Mouse (Mus musculus) MEL (cell line): ENCODE data around the gene Pla2r1. TPM values are rescaled to one million over a fixed set of nuclear protein-coding genes. Genes with fewer than 3 reads are reported as not detected.

ENCODE experiments used
- DNase-seq: peaks from one replicate; pipeline ENCODE4 v3.0.0; 2011; ENCODE audit warnings: low read depth, low spot score
- H3K27ac ChIP-seq: 2 replicates; pipeline ENCODE4 v1.5.1; 2012; ENCODE audit warnings: low read depth, mild to moderate bottlenecking, control low read depth, low read length, moderate library complexity; ENCODE audit not compliant: control insufficient read depth
- H3K27me3 ChIP-seq, 2 experiments: fragments of 150-350 bp in 1 of 2; sonication (generic) in 1 of 2; 2 replicates each; pipeline ENCODE4 v1.6.1; 2012; ENCODE audit warnings: low read length in 2 of 2, mild to moderate bottlenecking in 2 of 2, improper control_type of control experiment in 1 of 2, moderate library complexity in 1 of 2; ENCODE audit not compliant: insufficient read depth in 2 of 2, control insufficient read depth in 1 of 2
- H3K36me3 ChIP-seq, 2 experiments: 2 replicates each; pipeline ENCODE4 v1.6.1; 2012 to 2014; ENCODE audit warnings: low read length in 2 of 2, improper control_type of control experiment in 1 of 2, inconsistent platforms in 1 of 2, mild to moderate bottlenecking in 1 of 2; ENCODE audit not compliant: insufficient read depth in 2 of 2, control insufficient read depth in 1 of 2
- H3K4me1 ChIP-seq, 2 experiments: fragments of 150-350 bp in 1 of 2; sonication (generic) in 1 of 2; 2 replicates each; pipeline ENCODE4 v1.6.1; 2012; ENCODE audit warnings: low read length in 2 of 2, improper control_type of control experiment in 1 of 2, mild to moderate bottlenecking in 1 of 2; ENCODE audit not compliant: insufficient read depth in 2 of 2, control insufficient read depth in 1 of 2
- H3K4me3 ChIP-seq, 2 experiments: fragments of 150-350 bp in 1 of 2; sonication (generic) in 1 of 2; 2 replicates each; pipeline ENCODE4 v1.5.1; 2012; ENCODE audit warnings: low read depth in 2 of 2, low read length in 2 of 2, mild to moderate bottlenecking in 2 of 2, moderate library complexity in 2 of 2, control low read depth in 1 of 2, improper control_type of control experiment in 1 of 2; ENCODE audit not compliant: control insufficient read depth in 1 of 2, insufficient read depth in 1 of 2
- H3K79me2 ChIP-seq: 2 replicates; pipeline ENCODE4 v1.6.1; 2012; ENCODE audit warnings: mild to moderate bottlenecking, low read length, moderate library complexity; ENCODE audit not compliant: control insufficient read depth, poor library complexity, insufficient read depth
- H3K9ac ChIP-seq: 2 replicates; pipeline ENCODE4 v1.6.1; 2012; ENCODE audit warnings: low read depth, mild to moderate bottlenecking, control low read depth, low read length, moderate library complexity; ENCODE audit not compliant: control insufficient read depth, poor library complexity, severe bottlenecking
- H3K9me3 ChIP-seq: fragments of 150-350 bp; sonication (generic); replicated peaks from 2 replicates; pipeline ENCODE4 v1.6.1; 2012; ENCODE audit warnings: mild to moderate bottlenecking, low read length, improper control_type of control experiment, moderate library complexity; ENCODE audit not compliant: insufficient read depth
- CHD1 ChIP-seq: IDR thresholded peaks from 2 replicates; pipeline ENCODE4 v1.6.1; 2012; ENCODE audit warnings: low read depth, mild to moderate bottlenecking, inconsistent platforms, low read length, improper control_type of control experiment
- CHD2 ChIP-seq: IDR thresholded peaks from 2 replicates; pipeline ENCODE4 v1.6.1; 2011; ENCODE audit warnings: low read length, improper control_type of control experiment
- CTCF ChIP-seq, 3 experiments: IDR thresholded peaks in 2 of 3; conservative IDR thresholded peaks in 1 of 3; 2 replicates each; pipeline ENCODE4 v1.5.1; 2011 to 2012; ENCODE audit warnings: low read length in 3 of 3, low read depth in 2 of 3, mild to moderate bottlenecking in 2 of 3, improper control_type of control experiment in 1 of 3, inconsistent platforms in 1 of 3, mixed read lengths in 1 of 3, moderate library complexity in 1 of 3; ENCODE audit not compliant: control insufficient read depth in 1 of 3, insufficient read depth in 1 of 3, poor library complexity in 1 of 3, severe bottlenecking in 1 of 3
- ELF1 ChIP-seq: IDR thresholded peaks from 2 replicates; pipeline ENCODE4 v1.6.1; 2014; ENCODE audit warnings: low read depth, mild to moderate bottlenecking, inconsistent platforms, low read length, improper control_type of control experiment, moderate library complexity
- GABPA ChIP-seq: IDR thresholded peaks from 2 replicates; pipeline ENCODE4 v1.6.1; 2012; ENCODE audit warnings: low read depth, mild to moderate bottlenecking, inconsistent platforms, low read length, improper control_type of control experiment, moderate library complexity
- GATA1 ChIP-seq: IDR thresholded peaks from 2 replicates; pipeline ENCODE4 v1.6.1; 2011; ENCODE audit warnings: low read depth, low read length, improper control_type of control experiment
- MAX ChIP-seq: IDR thresholded peaks from 2 replicates; pipeline ENCODE4 v1.6.1; 2011; ENCODE audit warnings: low read length, improper control_type of control experiment
- MAZ ChIP-seq: IDR thresholded peaks from 2 replicates; pipeline ENCODE4 v1.6.1; 2012; ENCODE audit warnings: low read depth, mild to moderate bottlenecking, inconsistent platforms, low read length, improper control_type of control experiment
- MEF2A ChIP-seq: IDR thresholded peaks from 2 replicates; pipeline ENCODE4 v1.6.1; 2014; ENCODE audit warnings: low read depth, mild to moderate bottlenecking, inconsistent platforms, low read length, improper control_type of control experiment; ENCODE audit not compliant: poor library complexity, insufficient replicate concordance, severe bottlenecking; ENCODE audit errors: extremely low read depth
- MYB ChIP-seq: IDR thresholded peaks from 2 replicates; pipeline ENCODE4 v1.6.1; 2011; ENCODE audit warnings: mild to moderate bottlenecking, low read depth, low read length, improper control_type of control experiment
- MYC ChIP-seq: IDR thresholded peaks from 2 replicates; pipeline ENCODE4 v1.6.1; 2011; ENCODE audit warnings: low read depth, mild to moderate bottlenecking, low read length, improper control_type of control experiment, moderate library complexity
- NRF1 ChIP-seq: IDR thresholded peaks from 2 replicates; pipeline ENCODE4 v1.6.1; 2014; ENCODE audit warnings: low read depth, mild to moderate bottlenecking, inconsistent platforms, low read length, improper control_type of control experiment, moderate library complexity; ENCODE audit not compliant: poor library complexity, insufficient read depth, severe bottlenecking
- POLR2A ChIP-seq, 2 experiments: IDR thresholded peaks; 2 replicates each; pipeline ENCODE4 v1.6.1; 2011 to 2012; ENCODE audit warnings: low read length in 2 of 2, mild to moderate bottlenecking in 2 of 2, control low read depth in 1 of 2, improper control_type of control experiment in 1 of 2, low read depth in 1 of 2, moderate library complexity in 1 of 2; ENCODE audit not compliant: control insufficient read depth in 1 of 2, insufficient read depth in 1 of 2, poor library complexity in 1 of 2
- POLR2AphosphoS5 ChIP-seq: IDR thresholded peaks from 2 replicates; pipeline ENCODE4 v1.6.1; 2012; ENCODE audit warnings: low read depth, borderline replicate concordance, mild to moderate bottlenecking, inconsistent platforms, low read length, moderate library complexity, mixed read lengths
- RAD21 ChIP-seq: IDR thresholded peaks from 2 replicates; pipeline ENCODE4 v1.6.1; 2011; ENCODE audit warnings: mild to moderate bottlenecking, low read depth, low read length, improper control_type of control experiment
- RCOR1 ChIP-seq: IDR thresholded peaks from 2 replicates; pipeline ENCODE4 v1.6.1; 2012; ENCODE audit warnings: low read depth, mild to moderate bottlenecking, inconsistent platforms, low read length, improper control_type of control experiment
- SIN3A ChIP-seq: IDR thresholded peaks from 2 replicates; pipeline ENCODE4 v1.6.1; 2012; ENCODE audit warnings: low read length, improper control_type of control experiment, inconsistent platforms
- TAL1 ChIP-seq: IDR thresholded peaks from 2 replicates; pipeline ENCODE4 v1.6.1; 2012; ENCODE audit warnings: mild to moderate bottlenecking, inconsistent platforms, low read length, moderate library complexity, mixed read lengths
- TBP ChIP-seq: IDR thresholded peaks from 2 replicates; pipeline ENCODE4 v1.8.0; 2011; ENCODE audit warnings: low read depth, low read length, improper control_type of control experiment
- TCF12 ChIP-seq: IDR thresholded peaks from 2 replicates; pipeline ENCODE4 v1.6.1; 2014; ENCODE audit warnings: low read depth, mild to moderate bottlenecking, inconsistent platforms, low read length, improper control_type of control experiment, moderate library complexity
- USF1 ChIP-seq: IDR thresholded peaks from 2 replicates; pipeline ENCODE4 v1.6.1; 2014; ENCODE audit warnings: low read depth, mild to moderate bottlenecking, inconsistent platforms, low read length, improper control_type of control experiment, moderate library complexity
- USF2 ChIP-seq, 2 experiments: IDR thresholded peaks; 2 replicates each; pipeline ENCODE4 v1.6.1; 2011 to 2012; ENCODE audit warnings: improper control_type of control experiment in 2 of 2, low read length in 2 of 2, borderline replicate concordance in 1 of 2, inconsistent platforms in 1 of 2, low read depth in 1 of 2, mild to moderate bottlenecking in 1 of 2; ENCODE audit not compliant: insufficient read depth in 1 of 2
- ZC3H11A ChIP-seq: IDR thresholded peaks from 2 replicates; pipeline ENCODE4 v1.6.1; 2012; ENCODE audit warnings: low read depth, mild to moderate bottlenecking, inconsistent platforms, low read length, improper control_type of control experiment
- ZKSCAN1 ChIP-seq: IDR thresholded peaks from 2 replicates; pipeline ENCODE4 v1.6.1; 2012; ENCODE audit warnings: low read depth, mild to moderate bottlenecking, inconsistent platforms, low read length, improper control_type of control experiment, moderate library complexity
- ZMIZ1 ChIP-seq: IDR thresholded peaks from 2 replicates; pipeline ENCODE4 v1.6.1; 2012; ENCODE audit warnings: low read depth, mild to moderate bottlenecking, inconsistent platforms, low read length, improper control_type of control experiment, moderate library complexity
- polyA plus RNA-seq, 2 experiments: library from polyadenylated mRNA; stranded (reverse) in 1 of 2; unstranded in 1 of 2; fragments of >175 nt in 1 of 2; fragments of >200 nt in 1 of 2; gene quantifications; 2 replicates each; pipeline versions ENCODE4 v1.2.1 to v1.2.4; 2012; ENCODE audit warnings: low replicate concordance in 2 of 2, low read depth in 1 of 2; ENCODE audit not compliant: insufficient read length in 2 of 2, insufficient read depth in 1 of 2, missing spikeins in 1 of 2
- total RNA-seq: library from RNA; depleted of rRNA; stranded (reverse); fragments of 300-350 nt; gene quantifications from 2 replicates; pipeline ENCODE4 v1.2.3, GENCODE M21; 2012

Gene Pla2r1
- total and polyA plus RNA-seq, 3 experiments: not detected

DNA sequence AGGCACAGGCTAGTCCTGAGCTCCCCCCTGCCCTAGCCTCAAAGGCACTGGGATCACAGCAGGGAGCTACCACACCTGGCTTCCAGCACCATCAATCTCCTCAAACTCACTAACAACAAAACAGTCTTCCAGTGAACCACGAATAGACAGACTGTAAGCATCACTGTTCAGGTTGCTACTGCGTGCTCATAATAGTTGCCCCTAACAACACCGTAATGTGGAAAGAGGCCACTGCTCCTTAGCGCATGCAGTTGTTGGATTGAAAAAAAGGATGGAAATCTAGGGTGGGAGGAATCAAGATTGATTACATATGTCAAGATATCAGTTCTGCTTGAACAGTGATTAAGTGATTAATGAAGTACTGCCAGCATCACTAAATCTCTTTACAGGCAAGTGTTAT, 14.8 kb downstream of the Pla2r1 start:
- TF ChIP-seq RAD21 (no peak), MAX (no peak), MAZ (no peak), POLR2A (IDR thresholded peaks at IDR 0.05; ENCODE audit: control insufficient read depth in 1 of 2, insufficient read depth in 1 of 2, low read depth in 1 of 2, low read length in 2 of 2, poor library complexity in 1 of 2) (no peak), SIN3A (no peak), NRF1 (no peak), ZMIZ1 (no peak), MEF2A (no peak), TBP (no peak), TCF12 (no peak), GABPA (no peak), ZKSCAN1 (no peak), RCOR1 (no peak), TAL1 (no peak), ELF1 (no peak), MYB (no peak), GATA1 (no peak), ZC3H11A (no peak)
- Histone ChIP-seq H3K9ac (no peak overlapping the region), H3K27me3 (no peaks in the 10 kb centered on the region), H3K79me2 (no peaks in the 10 kb centered on the region), H3K27ac (no peak overlapping the region), H3K36me3 (no peaks in the 10 kb centered on the region), H3K9me3 (no peaks in the 10 kb centered on the region), H3K4me1 (no peaks in the 10 kb centered on the region), H3K4me3 (no peak overlapping the region)
- no peak for DNase-seq

DNA sequence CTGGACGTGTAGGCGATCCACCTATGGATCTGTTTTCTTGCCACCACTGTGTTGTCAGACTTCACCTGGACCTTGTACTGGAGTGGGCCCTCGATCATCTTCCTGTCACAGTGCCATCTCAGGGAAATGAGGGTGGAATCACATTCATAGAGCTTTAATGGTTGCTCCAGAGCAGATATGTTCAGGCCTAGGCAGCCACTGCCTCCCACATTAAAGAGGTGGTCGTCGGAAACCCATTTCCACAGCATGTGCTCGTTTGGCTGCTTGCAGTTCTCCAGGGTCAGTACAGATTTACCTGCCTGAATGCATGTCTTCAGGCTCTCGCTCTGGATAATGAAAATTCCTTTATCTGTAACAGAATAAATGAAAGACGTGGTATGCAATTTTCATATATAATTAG, 18.4 kb downstream of the Pla2r1 start:
- H3K79me2 ChIP-seq: no peaks in the 10 kb centered on the region
- no peak for TF ChIP-seq CHD1
- TF ChIP-seq CHD2: no peak
- TF ChIP-seq RAD21: no peak
- no peak for TF ChIP-seq GABPA
- TF ChIP-seq POLR2AphosphoS5: no peak
- TF ChIP-seq ZC3H11A: no peak
- no peak for TF ChIP-seq ZKSCAN1
- TF ChIP-seq NRF1: no peak
- TF ChIP-seq MYC: no peak
- no peak for TF ChIP-seq USF2 (IDR thresholded peaks at IDR 0.05; ENCODE audit: borderline replicate concordance in 1 of 2, insufficient read depth in 1 of 2, low read depth in 1 of 2, low read length in 2 of 2)
- TF ChIP-seq GATA1: no peak
- TF ChIP-seq USF1: no peak
- TF ChIP-seq CTCF (IDR thresholded peaks at IDR 0.05 in 2 of 3, conservative IDR thresholded peaks at IDR 0.05 in 1 of 3; ENCODE audit: control insufficient read depth in 1 of 3, insufficient read depth in 1 of 3, low read depth in 2 of 3, low read length in 3 of 3, poor library complexity in 1 of 3, severe bottlenecking in 1 of 3): no peak
- no peak overlapping the region for H3K4me3 ChIP-seq
- H3K36me3 ChIP-seq: no peaks in the 10 kb centered on the region
- H3K9ac ChIP-seq: no peak overlapping the region
- no peaks in the 10 kb centered on the region for H3K27me3 ChIP-seq
- no peaks in the 10 kb centered on the region for H3K4me1 ChIP-seq
- H3K27ac ChIP-seq: no peak overlapping the region
- H3K9me3 ChIP-seq: no peaks in the 10 kb centered on the region
- DNase-seq: no peak
